Mouse (Mus musculus) spleen, adult 18-20 months (tissue): ENCODE results near the gene Plxna4.
"Not testable (repeated sequence)": the region's sequence is repeated elsewhere in the genome, so short reads cannot be mapped to it uniquely, and the experiment has no call there.

Experiments
- DNase-seq, 2 experiments: peaks; one replicate each; pipeline ENCODE4 v3.0.0; 2022; ENCODE audit warnings: mixed read lengths in 2 of 2

The Plxna4 gene

DNA sequence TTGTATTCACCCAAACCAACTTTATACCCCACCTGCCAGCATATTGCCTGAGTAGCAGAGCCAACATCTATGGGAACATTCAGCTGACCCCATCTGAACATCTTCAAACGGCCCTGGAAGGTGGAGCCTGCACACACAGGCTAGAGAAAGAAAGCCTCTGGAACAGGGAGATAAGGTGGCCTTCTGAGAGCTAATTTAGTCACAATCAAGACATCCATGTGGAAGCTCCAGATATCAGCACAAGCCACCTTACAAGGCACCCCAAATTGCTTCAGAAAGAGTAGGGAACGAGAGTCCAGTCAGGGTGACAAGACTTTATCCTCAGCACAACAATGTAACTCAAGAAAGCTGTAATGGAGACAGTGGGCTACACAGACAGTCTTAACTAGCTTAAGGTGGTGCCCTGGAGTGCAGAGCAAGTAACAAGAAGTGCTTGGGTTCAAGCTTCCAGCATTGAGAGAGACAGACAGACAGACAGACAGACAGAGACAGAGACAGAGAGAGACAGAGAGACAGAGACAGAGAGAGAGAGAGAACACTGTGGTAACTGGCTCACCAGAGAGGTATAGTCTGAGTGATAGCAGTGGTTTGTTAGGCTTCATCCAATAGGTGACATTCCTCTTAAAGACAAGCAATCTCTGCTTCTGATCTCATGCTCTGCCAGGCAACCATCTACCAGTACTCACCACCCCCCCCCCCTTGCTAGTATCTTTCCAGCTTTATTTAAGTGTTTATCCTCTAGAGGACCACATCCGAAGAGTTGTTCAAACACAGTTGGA is 53.8 kb downstream of the Plxna4 start:
- no peak for DNase-seq

DNA sequence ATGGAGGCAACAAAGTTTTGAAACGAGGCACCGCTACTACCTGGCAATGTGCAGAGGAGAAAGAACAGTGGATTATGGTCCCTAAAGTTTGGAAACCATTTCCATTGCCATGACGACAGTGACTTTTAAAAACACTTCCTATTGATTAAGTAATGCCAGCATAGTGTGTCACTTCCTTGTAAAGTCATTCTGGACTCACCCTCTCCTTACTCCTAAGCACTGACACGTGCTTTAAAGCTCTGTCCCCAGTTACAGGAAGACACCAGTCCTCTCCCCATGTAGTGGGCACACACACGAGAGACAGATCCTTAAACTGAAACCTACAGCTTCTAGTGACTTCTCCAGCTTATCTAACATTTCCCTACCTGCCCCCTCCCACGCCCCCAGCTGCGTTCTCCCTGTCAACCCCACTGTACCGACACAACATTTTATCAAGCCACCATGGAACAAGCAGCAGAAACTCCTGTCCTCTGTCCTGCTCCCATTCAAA is 59.9 kb downstream of the Plxna4 start:
- DNase-seq: no peak

DNA sequence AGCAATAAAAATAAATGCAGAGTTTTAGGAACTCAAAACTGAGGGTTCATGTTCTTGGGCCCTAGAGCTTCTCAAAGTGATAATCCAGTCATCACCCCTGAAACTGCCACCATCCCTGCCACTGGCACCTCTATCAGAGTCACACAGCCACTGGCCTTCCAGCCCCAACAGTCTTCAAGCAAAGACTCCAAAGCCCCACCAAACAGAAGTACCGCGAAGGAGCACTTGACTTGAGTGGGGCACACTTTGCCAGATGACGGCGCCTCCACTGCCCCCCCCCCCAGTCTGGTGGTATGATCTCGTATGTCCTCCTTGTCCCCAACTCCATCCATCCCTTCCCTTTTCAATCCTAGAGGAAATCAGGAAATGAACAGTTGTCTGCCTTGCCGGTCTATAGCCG is 60.5 kb downstream of the Plxna4 start:
- no peak for DNase-seq

DNA sequence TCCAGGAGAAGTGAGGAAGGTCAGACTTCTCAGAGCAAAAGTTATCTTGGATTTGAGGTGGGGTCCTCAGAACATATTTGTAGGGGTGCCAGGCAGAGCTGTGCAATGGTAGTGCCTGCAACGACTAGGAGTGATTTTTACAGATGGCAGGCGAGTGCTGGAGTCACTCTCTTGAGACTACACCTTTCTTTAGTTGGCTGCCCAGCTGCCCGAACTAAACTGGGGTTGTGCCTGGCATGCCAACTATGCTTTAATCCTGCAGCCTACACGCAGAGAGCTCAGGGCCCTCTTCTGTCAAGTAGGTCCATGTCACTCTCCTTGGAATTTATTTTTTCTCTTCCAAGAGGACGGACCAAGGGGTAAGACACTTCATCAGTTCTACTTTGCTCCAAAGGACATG is 61.2 kb downstream of the Plxna4 start:
- DNase-seq: no peak

DNA sequence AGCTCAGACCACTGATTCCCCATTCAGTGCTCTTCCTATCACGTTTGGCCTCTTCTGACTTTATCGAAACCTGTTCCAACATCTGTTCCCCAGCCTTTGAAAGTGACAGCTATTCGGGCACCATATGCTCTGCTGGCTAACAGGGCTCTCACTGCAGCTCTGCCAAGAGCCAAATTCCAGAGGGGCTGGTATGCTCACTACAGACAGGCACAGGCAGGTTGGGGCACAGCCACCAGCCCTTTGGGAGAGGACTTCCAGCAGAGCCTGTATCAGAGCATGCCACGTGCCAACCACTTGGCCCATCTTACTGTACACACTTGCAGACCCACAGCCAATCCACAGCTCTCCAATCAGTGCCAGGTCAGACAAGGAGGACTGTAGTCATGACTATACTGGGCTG is 67.9 kb downstream of the Plxna4 start:
- no peak for DNase-seq

DNA sequence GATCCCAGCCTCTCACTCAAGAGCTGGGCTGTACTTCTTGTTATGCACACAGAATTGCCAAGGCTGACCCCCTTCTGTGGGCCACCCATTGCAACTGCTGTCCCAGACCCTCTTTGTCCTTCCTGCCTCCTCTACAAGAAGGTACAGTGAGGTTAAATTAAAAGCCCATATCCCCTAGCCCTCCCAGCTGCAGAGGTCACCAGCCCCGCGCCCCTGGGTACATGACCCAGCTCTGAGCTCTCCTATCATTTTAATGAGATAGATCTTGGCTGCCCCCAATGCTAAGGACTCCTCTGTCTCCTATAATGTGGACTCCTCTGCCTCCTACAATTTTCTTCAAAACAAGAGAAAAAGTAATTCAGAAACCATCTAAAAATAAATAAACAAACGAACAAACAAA is 69.4 kb downstream of the Plxna4 start:
- DNase-seq: no peak

DNA sequence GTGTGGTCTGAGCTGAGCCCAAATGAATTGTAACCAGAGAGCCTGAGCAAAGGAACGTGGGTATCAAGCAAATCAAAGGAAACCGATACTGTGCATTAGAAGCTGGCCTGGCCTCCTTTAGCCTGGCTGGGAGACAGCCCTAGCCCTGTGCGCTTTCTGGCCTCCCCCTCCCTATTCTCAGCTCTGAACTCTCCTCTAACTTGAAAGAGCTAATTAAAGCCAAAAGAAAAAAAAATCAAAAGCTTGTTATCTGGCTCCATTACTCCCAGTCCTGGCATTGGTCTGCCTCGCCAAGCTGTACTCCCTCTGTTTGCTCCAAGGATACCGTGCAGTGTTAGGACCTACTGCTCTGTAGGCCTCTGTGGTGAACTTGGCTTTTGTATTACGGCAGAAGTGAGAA is 73.9 kb downstream of the Plxna4 start:
- no peak for DNase-seq

DNA sequence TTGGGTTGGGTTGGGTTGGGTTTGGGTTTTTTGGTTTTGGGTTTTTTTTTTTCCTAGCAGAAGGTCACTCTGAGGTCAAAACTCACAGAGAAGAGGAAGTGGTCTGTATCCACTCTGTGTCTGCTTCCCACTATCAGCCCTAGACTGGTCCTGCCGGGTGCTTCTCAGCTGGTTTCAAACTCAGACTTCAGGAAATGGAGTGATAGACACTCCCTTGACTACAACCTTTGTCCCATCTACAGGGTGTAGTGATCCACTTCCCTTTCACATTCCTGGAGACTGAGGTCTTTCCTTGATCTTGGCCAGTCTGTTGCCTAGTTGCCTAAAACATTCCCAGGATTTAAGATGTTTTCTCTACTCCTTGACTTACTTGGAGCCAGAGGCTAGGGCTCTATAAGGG is 76.0 kb downstream of the Plxna4 start:
- no peak for DNase-seq

DNA sequence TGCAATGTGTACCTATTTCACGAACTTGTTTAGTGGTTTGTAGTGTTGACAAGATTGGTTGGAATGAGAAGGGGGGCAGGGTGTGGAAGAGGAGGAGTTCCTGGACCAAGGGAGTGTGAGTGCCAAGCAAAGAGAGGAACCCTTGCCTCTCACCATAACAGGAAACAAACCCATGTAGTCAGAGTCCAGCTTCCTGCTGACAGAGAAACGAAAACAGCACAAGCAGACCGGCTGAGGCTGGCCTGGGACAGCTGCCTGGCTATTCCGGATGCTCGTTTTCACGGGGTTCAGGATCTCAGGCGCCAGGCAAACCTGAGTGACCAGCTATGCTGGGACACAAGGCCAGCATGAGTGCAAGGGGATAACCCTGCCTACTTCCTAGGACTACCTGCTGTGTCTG is 77.1 kb downstream of the Plxna4 start:
- DNase-seq: no peak

DNA sequence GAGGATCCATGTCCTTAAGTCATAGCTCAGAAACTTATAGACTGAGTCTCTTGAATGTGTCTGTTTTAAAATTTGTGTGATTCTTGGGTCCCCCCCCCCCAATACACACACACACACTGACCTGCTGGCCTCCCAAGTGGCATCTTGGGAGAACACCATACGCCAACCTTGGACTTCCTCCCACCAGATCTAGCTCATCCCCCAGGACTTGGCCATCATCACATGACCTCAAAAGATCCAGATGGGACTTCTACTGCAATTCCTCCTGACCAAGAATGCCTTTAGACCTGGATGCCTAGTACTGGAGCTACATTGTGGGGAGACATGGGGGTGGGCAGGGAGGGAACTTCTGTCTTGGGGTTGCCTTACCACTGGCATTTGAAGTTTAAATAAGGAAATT is 77.5 kb downstream of the Plxna4 start:
- no peak for DNase-seq

DNA sequence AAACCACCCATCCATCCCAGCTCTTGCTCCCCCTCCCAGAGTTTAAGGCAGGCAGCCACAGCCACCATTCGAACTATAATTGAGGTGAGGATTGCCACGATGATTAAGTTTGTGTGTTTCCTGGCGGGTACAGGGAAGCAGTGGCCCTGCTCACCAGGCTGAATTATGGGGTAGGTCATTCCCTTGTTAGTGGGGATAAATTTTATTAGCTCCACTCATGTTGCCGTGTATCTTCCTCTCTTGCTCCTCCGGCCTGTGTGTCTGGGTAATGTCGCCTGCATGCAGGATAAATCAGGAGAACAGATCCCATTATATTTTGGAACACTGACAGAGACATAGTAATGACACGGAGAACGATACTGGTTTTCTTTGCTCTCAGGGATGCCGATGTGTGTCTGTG is 78.9 kb downstream of the Plxna4 start:
- DNase-seq: no peak

DNA sequence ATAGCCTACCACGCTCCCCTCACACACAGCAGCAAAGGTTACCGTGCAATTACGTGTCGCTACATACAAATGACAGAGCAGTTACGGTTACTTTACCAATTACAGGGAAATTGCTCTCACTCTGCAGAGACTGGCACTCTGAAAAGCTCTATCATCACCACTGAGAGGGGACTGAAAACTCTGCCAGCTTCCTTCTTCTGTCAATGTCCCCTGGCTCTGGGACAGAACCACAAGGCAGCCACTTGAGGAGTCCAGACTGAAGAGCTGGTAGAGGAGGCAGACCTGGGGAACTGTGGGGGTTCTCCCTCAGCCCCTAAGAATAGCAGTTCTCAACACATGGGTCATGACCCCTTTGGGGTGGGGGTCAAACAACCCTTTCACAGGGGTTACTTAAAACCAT is 83.0 kb downstream of the Plxna4 start:
- DNase-seq: no peak

DNA sequence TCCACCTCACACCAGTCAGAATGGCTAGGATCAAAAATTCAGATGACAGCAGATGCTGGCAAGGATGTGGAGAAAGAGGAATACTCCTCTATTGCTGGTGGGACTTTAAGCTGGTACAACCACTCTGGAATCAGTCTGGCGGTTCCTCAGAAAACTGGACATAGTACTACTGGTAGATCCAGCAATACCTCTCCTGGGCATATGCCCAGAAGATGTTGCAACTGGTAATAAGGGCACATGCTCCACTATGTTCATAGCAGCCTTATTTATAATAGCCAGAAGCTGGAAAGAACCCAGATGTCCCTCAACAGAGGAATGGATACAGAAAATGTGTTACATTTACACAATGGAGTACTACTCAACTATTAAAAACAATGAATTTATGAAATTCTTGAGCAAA is 86.8 kb downstream of the Plxna4 start:
- DNase-seq: not testable (repeated sequence)

DNA sequence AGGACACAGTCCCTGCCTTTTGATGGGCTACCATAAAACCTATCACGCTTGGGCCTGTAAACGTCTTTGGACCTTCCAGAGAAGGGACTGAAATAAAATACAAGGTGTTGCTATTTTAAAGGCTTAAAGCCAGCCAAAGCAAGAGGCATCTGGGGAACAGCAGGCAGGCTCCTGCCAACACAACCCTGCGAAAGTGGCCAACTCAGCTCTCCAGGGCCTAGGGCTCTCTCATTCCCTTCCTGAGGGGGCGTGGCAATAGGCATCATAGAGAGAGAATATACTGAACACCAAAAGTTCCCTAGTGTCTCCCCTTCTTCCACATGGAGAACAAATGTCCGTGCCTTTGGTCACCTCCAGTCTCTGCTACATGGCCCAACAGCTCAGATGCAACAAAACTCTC is 89.9 kb downstream of the Plxna4 start:
- no peak for DNase-seq

DNA sequence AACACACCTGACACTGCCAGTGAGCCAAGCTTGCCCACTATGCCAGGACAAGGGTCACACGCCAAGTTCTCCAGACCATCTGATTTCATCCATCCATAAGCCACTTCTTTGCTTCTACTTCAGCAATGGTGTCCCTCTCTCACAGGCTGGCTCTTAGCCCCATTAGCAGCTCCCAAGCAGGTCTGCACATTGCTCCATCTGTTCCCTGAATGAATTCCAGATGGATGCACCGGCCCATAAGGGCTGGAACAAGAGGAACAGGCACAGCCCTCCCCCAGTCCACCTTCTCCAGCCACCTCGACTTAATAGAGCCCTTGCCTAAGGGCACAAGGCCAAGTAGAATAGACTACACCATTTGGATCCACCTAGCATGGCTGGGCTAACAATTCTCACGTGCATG is 91.9 kb downstream of the Plxna4 start:
- no peak for DNase-seq

DNA sequence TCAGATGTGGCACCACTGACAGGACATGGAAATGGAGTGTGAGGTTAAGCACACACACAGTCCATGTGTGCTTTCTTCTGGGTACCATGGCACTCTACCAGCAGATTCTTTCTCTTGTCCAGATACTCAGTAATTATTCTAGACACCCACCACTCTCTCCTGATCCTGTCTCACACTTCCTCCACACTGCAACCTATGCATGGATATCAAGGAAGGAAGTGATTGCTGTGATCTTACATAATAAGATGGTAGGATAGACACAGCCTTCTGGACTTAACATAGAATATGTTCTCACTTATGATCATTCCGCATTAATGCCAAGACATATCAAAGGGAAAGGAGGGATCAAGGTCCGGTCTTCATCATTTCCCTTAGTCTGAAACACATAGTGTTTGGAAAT is 92.5 kb downstream of the Plxna4 start:
- no peak for DNase-seq

DNA sequence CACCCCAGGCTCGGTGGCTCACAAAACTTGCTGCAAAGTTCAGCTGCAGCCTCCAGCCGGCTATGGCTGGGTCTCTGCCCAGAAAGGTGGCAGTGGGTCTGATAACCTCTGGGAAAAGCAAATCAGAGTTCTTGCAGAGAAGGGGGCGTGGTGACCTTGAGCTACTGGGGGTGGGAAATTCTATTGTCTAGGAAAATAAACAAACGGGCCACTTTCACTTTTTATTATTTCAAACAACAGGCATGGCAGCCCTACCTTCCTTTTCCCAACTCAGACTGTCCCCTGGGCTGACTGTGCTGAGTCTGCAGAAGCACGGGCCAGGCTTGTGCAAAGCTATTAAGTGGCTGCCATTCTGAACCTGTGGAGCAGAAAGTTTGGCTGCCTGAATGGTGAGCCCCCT is 94.4 kb downstream of the Plxna4 start:
- no peak for DNase-seq

DNA sequence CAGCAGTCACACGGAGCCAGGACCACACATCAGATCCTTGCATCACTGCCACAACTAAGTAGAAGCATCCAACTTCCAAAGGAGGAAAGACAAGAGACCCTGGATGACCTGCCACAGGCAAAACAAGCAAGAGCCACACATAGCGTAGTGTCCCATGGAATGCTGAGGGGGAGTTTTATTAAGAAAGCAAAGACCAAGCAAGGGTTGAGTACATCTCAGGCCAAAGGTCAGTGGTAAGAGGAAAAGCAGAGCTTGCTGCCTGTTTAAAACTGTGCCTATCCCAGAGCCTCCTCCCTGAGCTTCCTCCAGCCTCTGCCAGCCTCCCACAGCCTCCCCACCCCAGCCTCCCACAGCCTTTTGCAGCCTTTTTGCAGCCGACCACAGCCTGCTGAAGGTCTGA is 100.9 kb downstream of the Plxna4 start:
- no peak for DNase-seq

DNA sequence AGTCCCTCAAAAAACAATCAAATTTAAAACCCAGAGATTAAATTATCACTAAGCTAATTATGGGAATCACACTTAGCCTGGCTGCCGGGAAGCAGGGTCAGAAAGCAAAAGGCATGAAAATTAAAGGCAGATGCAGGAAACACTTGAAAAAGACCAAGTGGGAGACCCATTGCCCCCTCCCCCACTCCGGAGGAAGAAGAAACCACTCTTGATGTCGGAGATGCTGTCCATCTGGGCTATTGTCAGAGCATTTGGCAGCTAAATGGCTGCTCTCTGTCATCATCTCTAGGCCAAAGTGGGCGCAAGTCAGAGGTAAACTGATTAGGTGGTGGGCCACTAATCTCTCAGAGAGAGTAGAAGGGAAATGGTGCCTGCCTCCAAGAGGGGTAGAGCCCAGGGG is 105.5 kb downstream of the Plxna4 start:
- no peak for DNase-seq

DNA sequence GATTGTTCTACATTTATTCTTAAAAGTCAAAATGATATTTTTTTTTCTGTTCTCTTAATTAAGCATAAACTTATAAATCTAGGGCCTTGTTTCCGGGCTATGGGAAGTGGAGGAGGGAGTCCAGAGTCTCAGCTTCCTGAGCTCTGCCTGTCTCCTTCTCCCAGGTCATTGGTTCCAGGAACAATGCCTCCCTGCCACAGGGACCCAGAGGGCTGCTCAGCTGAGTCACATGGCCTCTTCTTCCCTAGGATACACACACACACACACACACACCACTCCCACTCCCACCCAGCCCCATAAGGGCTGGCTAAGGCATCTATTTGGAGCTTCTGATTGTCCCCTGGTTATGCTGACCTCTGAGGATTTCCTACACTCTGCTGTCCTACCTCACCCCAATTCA is 107.3 kb downstream of the Plxna4 start:
- no peak for DNase-seq

DNA sequence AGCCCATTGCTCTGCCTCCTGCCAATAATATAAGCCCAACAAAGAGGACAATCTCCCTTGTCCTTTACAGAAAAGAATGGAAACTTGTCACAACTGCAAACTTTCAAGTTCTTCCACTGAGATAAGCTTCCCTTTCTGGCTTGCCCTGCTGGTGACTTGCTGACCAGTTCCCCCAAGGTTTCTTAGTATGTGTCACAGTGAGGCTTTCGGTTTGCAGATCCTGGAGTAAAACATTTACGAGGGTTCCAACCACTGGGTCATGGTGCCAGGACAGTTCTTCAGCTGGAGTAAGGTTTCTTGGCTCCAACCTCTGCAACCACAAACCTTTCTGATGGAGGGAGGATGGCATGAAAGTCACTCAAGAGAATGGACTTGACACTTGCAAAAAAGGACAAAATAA is 108.2 kb downstream of the Plxna4 start:
- no peak for DNase-seq

DNA sequence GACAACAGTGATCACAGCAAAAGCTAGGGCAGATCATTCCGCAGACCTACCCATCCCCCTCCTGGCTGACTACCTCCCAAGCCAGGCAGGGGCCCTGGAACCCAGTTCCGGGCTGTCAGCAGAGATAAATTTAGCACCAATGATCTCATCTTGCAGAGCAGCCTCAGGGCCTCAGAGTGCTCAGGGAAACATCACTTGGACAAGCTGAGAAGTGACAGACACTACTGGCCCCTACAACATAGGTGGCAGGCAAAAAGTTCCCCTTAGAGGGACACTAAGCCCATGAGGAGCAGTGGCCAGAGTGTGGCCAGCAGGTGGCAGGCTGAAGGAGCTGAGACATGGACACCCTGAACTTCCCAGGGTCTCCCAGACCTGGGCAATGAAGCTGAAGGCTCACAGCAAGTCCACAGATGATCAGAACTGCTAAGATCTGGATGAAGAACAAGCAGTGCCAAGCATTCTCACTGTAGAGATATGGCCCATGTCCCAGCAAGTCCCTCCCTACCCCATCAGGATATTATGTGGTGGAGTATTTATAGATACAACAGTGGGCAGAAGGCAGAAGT is 108.7 kb downstream of the Plxna4 start:
- peak in 1 of 2 experiments; percentile 9 for DNase-seq

DNA sequence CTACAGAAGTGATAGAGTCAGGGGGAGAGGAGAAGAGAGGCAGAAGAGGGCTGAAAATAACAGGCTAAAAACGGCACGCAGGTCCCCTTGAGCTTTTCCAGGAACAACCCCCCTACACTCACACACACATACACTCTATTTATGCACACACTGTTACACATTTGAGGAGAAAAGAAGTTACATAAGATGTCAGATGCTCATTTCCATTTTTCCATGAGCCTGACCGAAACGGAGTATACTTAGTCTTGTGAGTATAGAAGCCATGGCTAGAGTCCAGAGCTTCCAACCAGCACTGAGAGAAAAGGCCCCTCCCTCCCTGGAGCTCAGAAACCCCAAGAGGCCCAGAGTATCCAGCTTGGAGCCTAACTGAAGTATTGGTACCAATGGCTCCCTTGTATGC is 112.0 kb downstream of the Plxna4 start:
- no peak for DNase-seq

DNA sequence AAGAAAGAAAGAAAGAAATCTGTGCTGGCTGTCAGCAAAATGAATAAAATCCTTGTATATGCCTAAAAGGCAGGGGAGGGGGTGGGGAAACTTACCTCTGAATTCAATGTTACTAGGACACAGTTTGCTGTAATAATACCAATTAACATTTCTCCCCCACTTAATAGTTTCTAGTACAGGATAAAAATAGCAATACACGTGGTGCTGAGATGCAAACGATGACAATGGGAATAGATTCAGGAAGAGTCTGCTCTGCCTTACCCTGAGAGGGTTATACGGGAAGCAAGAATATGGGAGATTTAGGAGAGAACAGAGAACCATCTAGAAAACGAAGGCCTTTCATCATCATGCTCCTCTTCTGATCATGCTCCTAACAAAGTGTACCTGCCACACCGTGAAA is 115.9 kb downstream of the Plxna4 start:
- no peak for DNase-seq

DNA sequence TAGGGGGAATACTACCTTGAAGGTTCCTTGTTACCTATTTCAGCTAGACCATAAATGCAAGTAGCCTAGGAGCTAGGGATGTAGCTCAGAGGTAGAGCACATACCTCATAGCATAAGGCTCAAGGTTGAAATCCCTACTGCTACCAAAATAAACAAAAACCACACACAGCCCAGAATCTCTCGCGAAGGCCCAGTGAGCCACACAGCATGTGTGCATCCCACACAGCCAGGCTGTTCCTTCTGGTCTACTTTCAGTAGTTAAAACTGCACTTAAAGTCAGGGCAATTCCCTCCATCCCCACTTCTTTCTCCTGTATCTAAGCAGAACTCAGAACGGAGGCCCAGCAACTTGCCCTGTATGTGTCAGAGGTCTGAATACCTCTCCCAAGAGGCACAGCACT is 116.4 kb downstream of the Plxna4 start:
- DNase-seq: no peak
